Mouse (Mus musculus) intestine, embryonic 15.5 days (tissue): ENCODE data around the gene D630045J12Rik. TPM values are rescaled to one million over a fixed set of nuclear protein-coding genes. Genes with fewer than 3 reads are reported as not detected.

Experiments used
- ATAC-seq: fragments of 200-750 bp; cut with Nextera tagmentation; 2 replicates; pipeline ENCODE4 v1.8.0; 2017; ENCODE audit warnings: moderate TSS enrichment, moderate library complexity
- H3K27ac ChIP-seq: fragments of 300-500 bp; sonication (generic); 2 replicates; pipeline ENCODE4 v1.5.1; 2015; ENCODE audit warnings: mild to moderate bottlenecking, inconsistent platforms
- H3K27me3 ChIP-seq: fragments of 300-500 bp; sonication (generic); replicated peaks from 2 replicates; pipeline ENCODE4 v1.6.1; 2015; ENCODE audit warnings: inconsistent platforms
- H3K36me3 ChIP-seq: fragments of 300-500 bp; sonication (generic); 2 replicates; pipeline ENCODE4 v1.6.1; 2015; ENCODE audit warnings: inconsistent platforms
- H3K4me1 ChIP-seq: fragments of 300-500 bp; sonication (generic); replicated peaks from 2 replicates; pipeline ENCODE4 v1.6.1; 2015; ENCODE audit warnings: inconsistent platforms
- H3K4me2 ChIP-seq: fragments of 300-500 bp; sonication (generic); replicated peaks from 2 replicates; pipeline ENCODE4 v1.6.1; 2015; ENCODE audit warnings: mild to moderate bottlenecking, inconsistent platforms
- H3K4me3 ChIP-seq: fragments of 300-500 bp; sonication (generic); replicated peaks from 2 replicates; pipeline ENCODE4 v1.5.1; 2015; ENCODE audit warnings: inconsistent platforms
- H3K9ac ChIP-seq: fragments of 300-500 bp; sonication (generic); 2 replicates; pipeline ENCODE4 v1.6.1; 2015; ENCODE audit warnings: inconsistent platforms
- H3K9me3 ChIP-seq: fragments of 300-500 bp; sonication (generic); 2 replicates; pipeline ENCODE4 v1.6.1; 2016; ENCODE audit warnings: inconsistent platforms
- WGBS: fragments of 180-500 bp; shearing (Covaris S2); methylation state at CpG from one replicate; pipeline ENCODE4 v1.1.7; 2015; 5-methylcytosine and 5-hydroxymethylcytosine counted together
- polyA plus RNA-seq: library from polyadenylated mRNA; unstranded; fragments of >200 nt; fragmentation: Nextera tagmentation; extraction: Ambion mirVana; gene quantifications from 2 replicates; pipeline ENCODE4 v1.2.1, GENCODE M21; 2015

The D630045J12Rik gene
- polyA plus RNA-seq, 1 experiment from 2014 or later, result 2.8 TPM

GRCm38 (mm10) chr6:38145463-38146065, 108.2 kb downstream of the D630045J12Rik start:
- ATAC-seq, result no peak
- Histone ChIP-seq H3K27ac (no peak overlapping the region), H3K9me3 (no peaks in the 10 kb centered on the region), H3K4me2 (no peak overlapping the region), H3K27me3 (no peaks in the 10 kb centered on the region), H3K4me3 (no peak overlapping the region), H3K9ac (no peak overlapping the region), H3K4me1 (peaks cover 3% of the 10 kb centered on the region), H3K36me3 (no peaks in the 10 kb centered on the region)
- 65% methylated on average over 8 of the region's 8 CpGs for WGBS

GRCm38 (mm10) chr6:38144161-38144998, 109.4 kb downstream of the D630045J12Rik start:
- H3K9me3 ChIP-seq, result no peaks in the 10 kb centered on the region
- 39% methylated on average over 9 of the region's 9 CpGs for WGBS
- no peaks in the 10 kb centered on the region for H3K36me3 ChIP-seq
- H3K27ac ChIP-seq, result 0 out of 2 replicates have a peak overlapping the region, but pooled peaks have one; percentile 0
- no peak overlapping the region for H3K4me2 ChIP-seq
- no peaks in the 10 kb centered on the region for H3K27me3 ChIP-seq
- H3K9ac ChIP-seq, result no peak overlapping the region
- no peak overlapping the region for H3K4me3 ChIP-seq
- H3K4me1 ChIP-seq, result peaks cover 3% of the 10 kb centered on the region
- peak; percentile 66 for ATAC-seq

DNA sequence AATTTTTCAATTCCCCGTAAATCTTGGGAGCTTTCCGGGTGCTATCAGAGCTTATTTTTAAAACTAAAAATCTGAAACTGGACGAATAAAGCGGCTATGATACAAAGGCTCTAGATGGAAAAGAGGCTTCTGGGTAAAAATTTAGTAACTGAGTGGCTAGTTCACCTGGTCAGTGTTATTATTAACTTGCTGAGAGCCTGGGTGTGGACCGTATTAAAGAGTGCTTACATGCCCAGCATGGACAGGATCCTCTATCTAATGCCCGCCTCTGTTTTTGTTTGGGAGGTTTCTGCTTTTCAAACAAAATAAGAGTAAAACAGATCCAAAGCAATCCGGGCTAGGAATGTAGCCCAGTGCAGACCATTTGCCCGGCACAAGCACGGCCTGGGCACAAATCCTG, 113.4 kb downstream of the D630045J12Rik start:
- Histone ChIP-seq H3K27me3 (no peaks in the 10 kb centered on the region), H3K27ac (no peak overlapping the region), H3K9ac (no peak overlapping the region), H3K9me3 (no peaks in the 10 kb centered on the region), H3K4me1 (peaks cover 3% of the 10 kb centered on the region), H3K4me3 (no peak overlapping the region), H3K36me3 (no peaks in the 10 kb centered on the region), H3K4me2 (no peak overlapping the region)
- WGBS, result 88% methylated on average over 9 of the region's 9 CpGs
- ATAC-seq, result no peak

DNA sequence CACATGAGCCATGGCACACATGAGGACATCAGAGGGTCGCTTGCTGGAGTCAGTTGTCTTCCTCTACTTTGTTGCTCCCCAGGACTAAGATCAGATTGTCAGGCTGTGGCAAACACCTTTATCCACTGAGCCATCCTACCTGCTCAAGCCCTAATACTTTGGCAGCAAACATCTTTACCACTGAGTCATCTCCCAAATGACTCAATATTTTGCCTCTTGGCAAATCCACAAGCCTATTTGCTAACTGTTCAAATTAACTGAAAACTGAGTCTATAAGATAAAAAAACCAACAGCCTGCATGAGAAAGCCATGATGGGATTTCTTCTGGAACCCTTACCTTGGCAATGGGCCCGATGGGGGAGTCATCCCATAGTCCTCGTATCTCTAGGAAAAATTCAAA, 114.7 kb downstream of the D630045J12Rik start:
- H3K9me3 ChIP-seq, result no peaks in the 10 kb centered on the region
- no peaks in the 10 kb centered on the region for H3K36me3 ChIP-seq
- no peak overlapping the region for H3K9ac ChIP-seq
- H3K4me1 ChIP-seq, result peaks cover under 1% of the 10 kb centered on the region; the same call in 1 of the 2 replicates
- H3K4me2 ChIP-seq, result no peak overlapping the region
- no peak for ATAC-seq
- H3K27ac ChIP-seq, result no peak overlapping the region
- no peak overlapping the region for H3K4me3 ChIP-seq
- 85% methylated on average over 3 of the region's 3 CpGs for WGBS
- H3K27me3 ChIP-seq, result no peaks in the 10 kb centered on the region

- Histone ChIP-seq H3K4me2 (no peak overlapping the region), H3K36me3 (no peaks in the 10 kb centered on the region; the same call in 1 of the 2 replicates), H3K4me1 (no peaks in the 10 kb centered on the region), H3K9ac (no peak overlapping the region), H3K9me3 (no peaks in the 10 kb centered on the region), H3K27me3 (no peaks in the 10 kb centered on the region), H3K27ac (no peak overlapping the region), H3K4me3 (no peak overlapping the region)
- 87% methylated on average over 8 of the region's 8 CpGs for WGBS
- ATAC-seq, result no peak
Measured at GRCm38 (mm10) chr6:38134806-38135559, 118.8 kb downstream of the D630045J12Rik start.

- Histone ChIP-seq H3K27me3 (no peaks in the 10 kb centered on the region), H3K36me3 (no peaks in the 10 kb centered on the region; the same call in 1 of the 2 replicates), H3K4me2 (no peak overlapping the region), H3K4me3 (no peak overlapping the region), H3K4me1 (no peaks in the 10 kb centered on the region), H3K27ac (no peak overlapping the region), H3K9me3 (no peaks in the 10 kb centered on the region), H3K9ac (no peak overlapping the region)
- 63% methylated on average over 4 of the region's 4 CpGs for WGBS
- 0 out of 2 replicates have a peak, but pooled peaks have one; percentile 23 for ATAC-seq
Measured at GRCm38 (mm10) chr6:38131801-38132231, 122.0 kb downstream of the D630045J12Rik start.

DNA sequence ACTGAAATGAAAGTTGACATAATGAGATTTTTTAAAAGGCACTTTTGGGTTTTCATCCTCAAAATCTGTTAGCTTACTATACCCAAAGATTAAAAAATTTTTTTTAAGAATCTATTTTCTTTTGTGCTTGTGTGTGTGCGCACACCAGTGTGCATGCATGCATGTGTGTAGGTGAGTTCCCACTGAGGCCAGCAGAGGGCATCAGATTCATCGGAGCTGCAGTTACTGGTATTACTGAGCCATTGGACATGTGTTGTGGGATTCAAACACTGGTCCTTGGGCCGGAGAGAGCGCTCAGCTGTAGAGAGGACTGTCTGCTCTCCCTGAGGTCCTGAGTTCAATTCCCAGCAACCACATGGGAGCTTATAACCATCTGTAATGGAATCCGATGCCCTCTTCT, 123.9 kb downstream of the D630045J12Rik start:
- no peak for ATAC-seq
- Histone ChIP-seq H3K36me3 (no peaks in the 10 kb centered on the region; the same call in 1 of the 2 replicates), H3K27ac (no peak overlapping the region), H3K9ac (no peak overlapping the region), H3K4me3 (no peak overlapping the region), H3K9me3 (no peaks in the 10 kb centered on the region), H3K4me1 (no peaks in the 10 kb centered on the region), H3K27me3 (no peaks in the 10 kb centered on the region), H3K4me2 (no peak overlapping the region)
- WGBS, result 95% methylated on average over 5 of the region's 5 CpGs

DNA sequence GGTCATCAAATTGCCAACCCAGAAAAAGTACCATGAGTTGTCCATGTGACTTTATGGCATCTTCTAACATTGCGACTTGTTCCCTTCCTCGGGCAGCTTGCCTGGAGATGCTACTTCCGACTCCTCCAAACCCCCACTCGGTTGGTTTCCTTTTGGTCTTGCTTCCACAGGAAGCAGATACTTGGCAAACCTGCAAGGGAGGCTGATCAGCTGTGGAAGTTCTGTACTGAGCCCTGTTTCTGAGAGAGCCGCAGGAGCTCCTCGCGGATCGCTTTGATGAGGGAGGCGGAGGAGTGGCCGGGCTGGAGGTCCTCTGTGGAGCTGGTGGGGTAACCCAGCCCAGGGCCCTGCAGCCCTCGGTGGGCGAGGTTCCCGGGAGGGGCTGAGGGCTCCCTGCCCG, 125.7 kb downstream of the D630045J12Rik start:
- H3K27me3 ChIP-seq, result no peaks in the 10 kb centered on the region
- no peaks in the 10 kb centered on the region; the same call in 1 of the 2 replicates for H3K36me3 ChIP-seq
- H3K9ac ChIP-seq, result no peak overlapping the region
- no peaks in the 10 kb centered on the region for H3K4me1 ChIP-seq
- H3K4me3 ChIP-seq, result no peak overlapping the region
- no peak overlapping the region for H3K4me2 ChIP-seq
- no peak overlapping the region for H3K27ac ChIP-seq
- WGBS, result 88% methylated on average over 14 of the region's 14 CpGs
- ATAC-seq, result no peak
- H3K9me3 ChIP-seq, result no peaks in the 10 kb centered on the region

- H3K9ac ChIP-seq, result no peak overlapping the region
- H3K27ac ChIP-seq, result no peak overlapping the region
- no peak overlapping the region for H3K4me2 ChIP-seq
- no peak overlapping the region for H3K4me3 ChIP-seq
- H3K36me3 ChIP-seq, result no peaks in the 10 kb centered on the region; the same call in 1 of the 2 replicates
- 93% methylated on average over 3 of the region's 3 CpGs for WGBS
- ATAC-seq, result no peak
- H3K4me1 ChIP-seq, result no peaks in the 10 kb centered on the region
- H3K27me3 ChIP-seq, result no peaks in the 10 kb centered on the region
- H3K9me3 ChIP-seq, result no peaks in the 10 kb centered on the region
Measured at GRCm38 (mm10) chr6:38125462-38125861, 128.3 kb downstream of the D630045J12Rik start.

DNA sequence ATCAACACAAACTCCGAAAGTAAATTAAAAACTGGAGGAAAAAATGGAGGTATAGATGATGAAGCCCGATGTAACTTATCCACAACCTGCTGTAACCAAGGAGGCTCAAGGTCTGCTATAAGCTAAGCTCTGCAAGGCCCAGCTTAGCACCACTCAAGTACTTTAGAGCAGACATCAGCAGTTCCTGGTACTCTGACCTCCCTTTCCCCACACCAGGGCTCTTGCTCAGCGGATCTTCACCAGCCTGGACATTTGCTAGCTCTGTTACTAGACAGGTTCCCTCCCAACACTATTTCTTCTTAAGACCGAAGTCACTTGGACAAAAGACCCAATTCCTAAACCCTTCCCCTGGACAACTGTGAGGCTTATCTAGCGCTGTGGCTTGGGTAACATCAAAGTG, 128.9 kb downstream of the D630045J12Rik start:
- H3K27me3 ChIP-seq, result no peaks in the 10 kb centered on the region
- H3K9me3 ChIP-seq, result no peaks in the 10 kb centered on the region
- 95% methylated on average over 5 of the region's 5 CpGs for WGBS
- H3K27ac ChIP-seq, result no peak overlapping the region
- no peak overlapping the region for H3K4me3 ChIP-seq
- H3K36me3 ChIP-seq, result no peaks in the 10 kb centered on the region
- H3K9ac ChIP-seq, result no peak overlapping the region
- no peaks in the 10 kb centered on the region for H3K4me1 ChIP-seq
- no peak for ATAC-seq
- H3K4me2 ChIP-seq, result no peak overlapping the region

DNA sequence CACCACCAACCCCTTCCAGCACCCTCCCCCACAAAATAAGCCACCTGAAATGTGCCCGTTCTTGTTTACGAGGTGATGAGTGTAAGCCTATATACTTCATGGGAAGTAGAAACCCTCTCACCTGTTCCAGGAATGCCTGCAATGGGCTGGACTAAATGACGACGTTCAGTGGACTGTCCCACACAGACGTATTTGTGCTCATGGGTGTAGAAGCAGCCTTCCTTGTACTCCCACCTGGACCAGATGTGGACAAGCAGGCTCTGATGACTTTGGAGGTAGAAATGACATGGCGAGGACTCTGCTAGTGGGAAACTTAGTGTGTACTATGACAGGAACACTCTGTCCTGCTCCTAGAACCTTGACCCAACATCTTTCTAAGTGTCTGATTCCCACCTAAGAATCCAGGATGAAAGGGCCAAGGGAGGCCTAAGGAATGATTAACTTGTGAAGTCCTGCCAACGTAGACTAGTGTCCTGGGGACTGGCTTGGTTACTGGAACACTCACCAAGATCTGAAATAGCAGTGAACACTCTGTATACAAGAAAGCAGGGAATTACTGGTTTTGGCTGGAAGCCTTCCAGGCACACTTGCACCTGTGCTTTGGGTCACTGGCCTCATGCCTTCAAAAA, 129.5 kb downstream of the D630045J12Rik start, which contains the start of gene Atp6v0a4:
TSS of gene Atp6v0a4 (minus strand) at position 380 of the 629 bp plus-strand sequence.
- Histone ChIP-seq H3K4me2 (no peak within 1 kb of the TSS), H3K4me3 (no peak within 1 kb of the TSS), H3K27me3 (no peaks in the 10 kb centered on the region), H3K4me1 (no peaks in the 10 kb centered on the region), H3K27ac (no peak within 1 kb of the TSS), H3K9me3 (no peaks in the 10 kb centered on the region), H3K36me3 (no peaks in the 10 kb centered on the region), H3K9ac (no peak within 1 kb of the TSS)
- 81% methylated on average over 7 of the region's 7 CpGs for WGBS
- ATAC-seq, result no peak
